Mouse (Mus musculus) embryonic stem cell, embryonic (primary cell): ENCODE results near the gene Camk1g.

Experiments
- CTCF ChIA-PET, 4 experiments: fragments of 300-600 bp in 2 of 4; fragments of 350-600 bp in 2 of 4; sonication (Branson Sonifier 250); formaldehyde crosslinking; loops; one replicate each; lab custom pipeline; 2022; ENCODE audit warnings: inconsistent platforms in 2 of 4; lab: Charles Lee
- POLR2A ChIA-PET, 4 experiments: fragments of 300-600 bp in 2 of 4; fragments of 350-600 bp in 2 of 4; sonication (Branson Sonifier 250); formaldehyde crosslinking; loops; one replicate each; lab custom pipeline; 2022; ENCODE audit warnings: antibody characterized with exemption in 4 of 4, inconsistent platforms in 1 of 4; lab: Charles Lee

The Camk1g gene

GRCm38 (mm10) chr1:193326456-193327145 is 43.5 kb downstream of the Camk1g start:
- CTCF ChIA-PET: interaction anchor here in 3 of 4 experiments (0.7 to 1.4 kb wide), 4 partner anchors 9 to 71 kb away, joined by 3 to 5 read pairs (median 3); no protein-coding TSS in a partner anchor
- POLR2A ChIA-PET: no interaction called here

GRCm38 (mm10) chr1:193325891-193326290 is 44.2 kb downstream of the Camk1g start:
- CTCF ChIA-PET: interaction anchor here in 2 of 4 experiments (0.7 to 1.4 kb wide), 4 partner anchors 9 to 71 kb away, joined by 3 to 5 read pairs (median 3); no protein-coding TSS in a partner anchor
- POLR2A ChIA-PET: no interaction called here

GRCm38 (mm10) chr1:193324224-193324623 is 45.9 kb downstream of the Camk1g start:
- CTCF ChIA-PET: interaction anchor here (0.6 to 1.8 kb wide), 34 partner anchors 8 to 1227 kb away, joined by 3 to 8 read pairs (median 4); partner anchors contain the start of gene G0s2 (in 2 of the 4)
- POLR2A ChIA-PET: interaction anchor here in 3 of 4 experiments (0.5 to 1.4 kb wide), 3 partner anchors 15 to 52 kb away, joined by 3 to 4 read pairs (median 3); no protein-coding TSS in a partner anchor

- POLR2A ChIA-PET: interaction anchor here in 1 of 4 experiments (1.4 kb wide), 1 partner anchor 52 kb away, joined by 4 read pairs; no protein-coding TSS in a partner anchor
- CTCF ChIA-PET: interaction anchor here (0.6 to 1.8 kb wide), 29 partner anchors 9 to 120 kb away, joined by 3 to 8 read pairs (median 4); partner anchors contain the start of gene G0s2 (in 2 of the 4)
These were observed 46.4 kb downstream of the Camk1g start for GRCm38 (mm10) chr1:193323686-193324085.

GRCm38 (mm10) chr1:193320398-193320797 is 49.7 kb downstream of the Camk1g start:
- CTCF ChIA-PET: interaction anchor here in 2 of 4 experiments (0.6 to 2.0 kb wide), 2 partner anchors 43 to 65 kb away, joined by 5 to 6 read pairs; no protein-coding TSS in a partner anchor
- POLR2A ChIA-PET: no interaction called here

- CTCF ChIA-PET: interaction anchor here in 2 of 4 experiments (0.6 to 2.0 kb wide), 3 partner anchors 10 to 134 kb away, joined by 4 to 6 read pairs (median 6); no protein-coding TSS in a partner anchor
- POLR2A ChIA-PET: no interaction called here
These were observed 50.4 kb downstream of the Camk1g start for GRCm38 (mm10) chr1:193319721-193320120.

- ChIA-PET POLR2A (no interaction called here), CTCF (no interaction called here)
These were observed 52.9 kb downstream of the Camk1g start for GRCm38 (mm10) chr1:193317159-193317559.

GRCm38 (mm10) chr1:193316358-193316750 is 53.7 kb downstream of the Camk1g start:
- CTCF ChIA-PET: interaction anchor here in 3 of 4 experiments (0.6 to 0.9 kb wide), 3 partner anchors 31 to 1633 kb away, joined by 3 read pairs; partner anchors contain the start of gene Diexf (in 1 of the 3)
- POLR2A ChIA-PET: interaction anchor here in 1 of 4 experiments (1.1 kb wide), 1 partner anchor 44 kb away, joined by 4 read pairs; the partner anchor contains the start of gene G0s2

GRCm38 (mm10) chr1:193315705-193316357 is 54.3 kb downstream of the Camk1g start:
- ChIA-PET CTCF (interaction anchor here in 3 of 4 experiments (0.6 to 0.9 kb wide), 4 partner anchors 22 to 1633 kb away, joined by 3 read pairs; partner anchors contain the start of gene Diexf (in 1 of the 3)), POLR2A (interaction anchor here in 1 of 4 experiments (1.1 kb wide), 1 partner anchor 44 kb away, joined by 4 read pairs; the partner anchor contains the start of gene G0s2)

GRCm38 (mm10) chr1:193311596-193311995 is 58.5 kb downstream of the Camk1g start:
- ChIA-PET CTCF (interaction anchor here in 2 of 4 experiments (0.5 to 1.0 kb wide), 3 partner anchors 12 to 408 kb away, joined by 3 read pairs; no protein-coding TSS in a partner anchor), POLR2A (no interaction called here)

- CTCF ChIA-PET: interaction anchor here in 2 of 4 experiments (0.5 to 1.0 kb wide), 3 partner anchors 13 to 590 kb away, joined by 3 read pairs; no protein-coding TSS in a partner anchor
These were observed 59.5 kb downstream of the Camk1g start for GRCm38 (mm10) chr1:193310519-193311085.

GRCm38 (mm10) chr1:193309785-193310518 is 60.1 kb downstream of the Camk1g start:
- ChIA-PET CTCF (interaction anchor here in 1 of 4 experiments (0.5 kb wide), 1 partner anchor 544 kb away, joined by 3 read pairs; no protein-coding TSS in a partner anchor), POLR2A (no interaction called here)

More at GRCm38 (mm10) chr1:193310519-193311085, 59.5 kb downstream of the Camk1g start:
- POLR2A ChIA-PET: no interaction called here

GRCm38 (mm10) chr1:193306832-193307231 is 63.3 kb downstream of the Camk1g start:
- ChIA-PET POLR2A (no interaction called here), CTCF (no interaction called here)

GRCm38 (mm10) chr1:193305386-193305785 is 64.7 kb downstream of the Camk1g start:
- ChIA-PET POLR2A (no interaction called here), CTCF (no interaction called here)

GRCm38 (mm10) chr1:193303096-193303495 is 67.0 kb downstream of the Camk1g start:
- POLR2A ChIA-PET: interaction anchor here in 1 of 4 experiments (0.7 kb wide), 1 partner anchor 1065 kb away, joined by 3 read pairs; no protein-coding TSS in a partner anchor
- CTCF ChIA-PET: interaction anchor here in 2 of 4 experiments (0.6 to 1.8 kb wide), 2 partner anchors 73 to 873 kb away, joined by 5 read pairs; no protein-coding TSS in a partner anchor

- ChIA-PET POLR2A (interaction anchor here in 2 of 4 experiments (0.9 to 1.6 kb wide), 4 partner anchors 9 to 29 kb away, joined by 3 to 5 read pairs (median 4); partner anchors contain the start of gene G0s2 (in 1 of the 2)), CTCF (interaction anchor here in 2 of 4 experiments (0.6 to 1.8 kb wide), 5 partner anchors 22 to 1459 kb away, joined by 3 to 7 read pairs (median 5); no protein-coding TSS in a partner anchor)
These were observed 68.0 kb downstream of the Camk1g start for GRCm38 (mm10) chr1:193302093-193302405.
